In the genomic region with DNA sequence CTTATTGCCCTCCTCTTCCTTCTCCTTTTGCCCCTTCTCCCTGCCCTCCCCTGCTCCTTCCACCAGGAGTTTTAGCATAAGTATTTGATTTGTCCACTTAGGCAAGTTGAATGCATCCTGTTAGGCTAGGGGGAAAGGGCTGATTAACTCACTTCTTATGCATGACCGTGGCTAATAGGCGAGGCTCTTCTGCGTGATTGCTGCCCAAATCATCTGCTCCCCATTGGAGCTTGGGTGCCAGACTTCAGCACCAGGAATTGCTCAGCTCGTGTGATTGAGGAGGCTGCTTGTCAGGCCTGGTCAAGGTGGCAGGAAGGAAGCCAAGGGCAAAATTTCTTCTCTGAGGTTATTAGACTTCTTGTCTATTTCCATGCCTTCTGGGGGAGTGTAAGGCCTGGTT, we compare ENCODE assay signal across 10 mouse cellular contexts. TPM values are rescaled to one million over a fixed set of nuclear protein-coding genes. Genes with fewer than 3 reads are reported as not detected.
DNase-seq lines count a peak whose midpoint lies in the region; ATAC-seq lines count a peak whose summit lies in the region.
"Had no signal": no experiment of that assay in that cellular context is flagged by ENCODE, and none has a peak within 500 bp of the region (broad histone marks: within the 10 kb centered on the region; RNA-seq: fewer than 3 reads in every experiment).

No protein-coding gene starts in this region.

- no peak overlapping the region for H3K4me3 ChIP-seq in embryonic facial prominence, embryonic 11.5 days (ENCODE audit: low read depth, low read length)
- H3K4me3 ChIP-seq in embryonic facial prominence, embryonic 10.5 days = no peak overlapping the region
- no peak overlapping the region for H3K4me3 ChIP-seq in hindbrain, embryonic 13.5 days
- H3K4me3 ChIP-seq in hindbrain, embryonic 16.5 days (ENCODE audit: low read length) = no peak overlapping the region
- H3K4me3 ChIP-seq in intestine, embryonic 16.5 days (ENCODE audit: low read length) = no peak overlapping the region
- H3K4me3 ChIP-seq: erythroblast, embryonic 14.5 days; limb, embryonic 15.5 days had no signal

- no peaks in the 10 kb centered on the region for H3K9me3 ChIP-seq in embryonic facial prominence, embryonic 11.5 days (replicated peaks; ENCODE audit: control insufficient read depth, low read length)
- no peaks in the 10 kb centered on the region for H3K9me3 ChIP-seq in embryonic facial prominence, embryonic 10.5 days
- H3K9me3 ChIP-seq in hindbrain, embryonic 13.5 days = no peaks in the 10 kb centered on the region
- H3K9me3 ChIP-seq in hindbrain, embryonic 16.5 days (ENCODE audit: control insufficient read depth, low read length) = no peaks in the 10 kb centered on the region
- H3K9me3 ChIP-seq in intestine, embryonic 16.5 days (ENCODE audit: control insufficient read depth, low read length) = no peaks in the 10 kb centered on the region
- H3K9me3 ChIP-seq: limb, embryonic 15.5 days had no signal

- DNase-seq in embryonic facial prominence, embryonic 11.5 days (ENCODE audit: low spot score) = peak; percentile 38
- DNase-seq in embryonic facial prominence, embryonic 10.5 days (ENCODE audit: low spot score) = no peak
- peak; percentile 56 for DNase-seq in retina, postnatal 1 day
- no peak for DNase-seq in retina, embryonic 14.5 days (ENCODE audit: low spot score)
- no peak for DNase-seq in urinary bladder, postnatal 10 days (ENCODE audit: low spot score)

- H3K36me3 ChIP-seq in embryonic facial prominence, embryonic 11.5 days (replicated peaks; ENCODE audit: control insufficient read depth, insufficient read depth, low read depth, low read length) = no peaks in the 10 kb centered on the region; the same call in 1 of the 2 replicates
- H3K36me3 ChIP-seq in embryonic facial prominence, embryonic 10.5 days (replicated peaks) = peaks cover 54% of the 10 kb centered on the region
- H3K36me3 ChIP-seq in hindbrain, embryonic 13.5 days = no peaks in the 10 kb centered on the region
- no peaks in the 10 kb centered on the region for H3K36me3 ChIP-seq in hindbrain, embryonic 16.5 days (ENCODE audit: control insufficient read depth, insufficient read depth, low read length)
- H3K36me3 ChIP-seq in intestine, embryonic 16.5 days (ENCODE audit: control insufficient read depth, insufficient read depth, low read length) = no peaks in the 10 kb centered on the region

- WGBS in embryonic facial prominence, embryonic 11.5 days = 42% methylated on average over 4 of the region's 4 CpGs
- WGBS in embryonic facial prominence, embryonic 10.5 days = 46% methylated on average over 4 of the region's 4 CpGs
- WGBS in hindbrain, embryonic 13.5 days = 18% methylated on average over 4 of the region's 4 CpGs
- WGBS in hindbrain, embryonic 16.5 days = 19% methylated on average over 4 of the region's 4 CpGs
- 38% methylated on average over 4 of the region's 4 CpGs for WGBS in intestine, embryonic 16.5 days

- H3K4me1 ChIP-seq in embryonic facial prominence, embryonic 11.5 days (ENCODE audit: control insufficient read depth, insufficient read depth, low read length) = peaks cover 11% of the 10 kb centered on the region
- H3K4me1 ChIP-seq in embryonic facial prominence, embryonic 10.5 days = peaks cover 89% of the 10 kb centered on the region
- H3K4me1 ChIP-seq in hindbrain, embryonic 13.5 days (replicated peaks) = peaks cover 63% of the 10 kb centered on the region
- peaks cover 33% of the 10 kb centered on the region for H3K4me1 ChIP-seq in hindbrain, embryonic 16.5 days (ENCODE audit: control insufficient read depth, insufficient read depth, low read depth, low read length)
- peaks cover 43% of the 10 kb centered on the region for H3K4me1 ChIP-seq in intestine, embryonic 16.5 days (ENCODE audit: control insufficient read depth, insufficient read depth, low read length)

- ATAC-seq in embryonic facial prominence, embryonic 11.5 days (replicated peaks; ENCODE audit: insufficient number of reproducible peaks, low FRiP score, low TSS enrichment, low read depth) = no peak
- ATAC-seq in hindbrain, embryonic 13.5 days (ENCODE audit: low FRiP score) = no peak
- no peak for ATAC-seq in hindbrain, embryonic 16.5 days
- ATAC-seq in intestine, embryonic 16.5 days = no peak

- H3K27ac ChIP-seq in embryonic facial prominence, embryonic 11.5 days (replicated peaks; ENCODE audit: low read depth, low read length) = no peak overlapping the region
- H3K27ac ChIP-seq in embryonic facial prominence, embryonic 10.5 days (replicated peaks) = no peak overlapping the region
- H3K27ac ChIP-seq in hindbrain, embryonic 13.5 days = peak overlapping the region; percentile 36; the same call in 1 of the 2 replicates
- H3K27ac ChIP-seq in hindbrain, embryonic 16.5 days (ENCODE audit: low read depth, low read length) = no peak overlapping the region
- no peak overlapping the region for H3K27ac ChIP-seq in intestine, embryonic 16.5 days (ENCODE audit: low read length)
- H3K27ac ChIP-seq: limb, embryonic 15.5 days had no signal

- no peak overlapping the region for H3K9ac ChIP-seq in embryonic facial prominence, embryonic 11.5 days (replicated peaks; ENCODE audit: low read length)
- no peak overlapping the region for H3K9ac ChIP-seq in hindbrain, embryonic 13.5 days
- H3K9ac ChIP-seq in hindbrain, embryonic 16.5 days (ENCODE audit: low read depth, low read length) = no peak overlapping the region
- H3K9ac ChIP-seq in intestine, embryonic 16.5 days (ENCODE audit: low read depth, low read length) = no peak overlapping the region
- H3K9ac ChIP-seq: limb, embryonic 15.5 days had no signal

- H3K27me3 ChIP-seq in embryonic facial prominence, embryonic 11.5 days (ENCODE audit: control insufficient read depth, insufficient read depth, low read length) = no peaks in the 10 kb centered on the region
- no peaks in the 10 kb centered on the region for H3K27me3 ChIP-seq in embryonic facial prominence, embryonic 10.5 days (replicated peaks; ENCODE audit: low read depth, poor library complexity, severe bottlenecking)
- no peaks in the 10 kb centered on the region for H3K27me3 ChIP-seq in hindbrain, embryonic 13.5 days
- no peaks in the 10 kb centered on the region for H3K27me3 ChIP-seq in hindbrain, embryonic 16.5 days (replicated peaks; ENCODE audit: control insufficient read depth, insufficient read depth, low read length)
- no peaks in the 10 kb centered on the region for H3K27me3 ChIP-seq in intestine, embryonic 16.5 days (replicated peaks; ENCODE audit: control insufficient read depth, insufficient read depth, low read length)
- H3K27me3 ChIP-seq: limb, embryonic 15.5 days had no signal

- no peak overlapping the region for H3K4me2 ChIP-seq in embryonic facial prominence, embryonic 11.5 days (ENCODE audit: low read depth, low read length)
- H3K4me2 ChIP-seq in hindbrain, embryonic 13.5 days = no peak overlapping the region
- no peak overlapping the region for H3K4me2 ChIP-seq in hindbrain, embryonic 16.5 days (ENCODE audit: low read length)
- no peak overlapping the region for H3K4me2 ChIP-seq in intestine, embryonic 16.5 days (ENCODE audit: low read depth, low read length)
- H3K4me2 ChIP-seq: limb, embryonic 15.5 days had no signal

RNA-seq across cellular contexts. Expression of gene Anp32a, which starts 19.8 kb away (rescaled TPM):
- 221 and 228 TPM in 2 replicates for polyA plus RNA-seq in embryonic facial prominence, embryonic 11.5 days (2014; fragmentation: Nextera tagmentation; extraction: Ambion mirVana)
- 208 and 232 TPM in 2 replicates for polyA plus RNA-seq in embryonic facial prominence, embryonic 10.5 days (2016; fragmentation: Nextera tagmentation; extraction: Ambion mirVana)
- polyA plus RNA-seq in hindbrain, embryonic 13.5 days (2015; fragmentation: Nextera tagmentation; extraction: Ambion mirVana) = 149 and 172 TPM in 2 replicates
- 115 and 156 TPM in 2 replicates for polyA plus RNA-seq in hindbrain, embryonic 16.5 days (2015; fragmentation: Nextera tagmentation; extraction: Ambion mirVana)
- 146 and 206 TPM in 2 replicates for polyA plus RNA-seq in intestine, embryonic 16.5 days (2015; fragmentation: Nextera tagmentation; extraction: Ambion mirVana)

Comparison
In these comparisons a context has a peak if more than half of its experiments do, and no peak if none do; other contexts are left out.
1. DNase-seq: peak in embryonic facial prominence, embryonic 11.5 days (single experiment) and retina, postnatal 1 day (single experiment); none in embryonic facial prominence, embryonic 10.5 days (single experiment), retina, embryonic 14.5 days (single experiment) and urinary bladder, postnatal 10 days (single experiment).